Mouse (Mus musculus): ENCODE results near the gene Tuft1. TPM values are rescaled to one million over a fixed set of nuclear protein-coding genes. Genes with fewer than 3 reads are reported as not detected.
A peak's percentile ranks its signal among the peaks of the same experiment; 100 is the strongest.

Tuft1 gene
- total RNA-seq, 2 experiments from 2014 or later = 2.0 to 2.2 TPM

DNA sequence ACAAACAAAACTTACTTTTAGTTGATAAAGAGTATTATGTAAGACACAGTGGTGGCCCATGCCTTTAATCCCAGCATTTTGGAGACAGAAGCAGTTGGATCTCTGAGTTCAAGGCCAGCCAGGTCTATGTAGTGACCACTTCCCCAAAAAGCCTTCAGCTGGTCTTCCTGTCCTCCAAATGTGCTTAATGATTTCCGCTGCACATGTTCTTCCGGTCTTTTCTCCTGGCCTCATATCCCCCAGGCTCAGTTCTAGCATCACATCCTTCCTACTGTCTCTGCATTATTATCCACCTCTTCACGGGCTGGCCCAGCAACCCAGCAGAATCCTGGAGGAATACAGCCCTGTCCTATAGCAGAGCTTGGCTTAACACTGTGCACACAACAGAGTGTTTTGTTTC lies 49.1 kb downstream of the Tuft1 start:
- no peak for DNase-seq (ENCODE audit: extremely low spot score in 1 of 2, low spot score in 1 of 2)

DNA sequence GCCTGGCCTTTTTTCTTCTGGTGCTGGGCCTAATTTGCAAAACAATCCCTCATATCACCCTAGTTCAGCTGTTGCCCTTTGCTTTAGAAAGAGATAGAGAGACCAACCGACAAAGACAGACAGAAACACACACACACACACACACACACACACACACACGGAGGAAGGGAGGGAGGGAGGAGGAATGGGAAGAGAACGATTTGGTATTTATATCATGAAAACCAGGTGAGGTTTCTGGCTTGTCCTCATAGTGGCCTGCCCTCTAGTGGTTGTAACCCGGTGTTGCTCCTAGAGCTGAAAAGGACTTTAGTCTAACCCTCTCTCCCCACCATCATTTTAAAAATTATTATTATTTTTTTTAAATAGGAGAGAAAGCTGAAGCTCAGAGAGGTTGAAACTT lies 56.7 kb downstream of the Tuft1 start:
- peak in 1 of 2 experiments; percentile 62 for DNase-seq (ENCODE audit: extremely low spot score in 1 of 2, low spot score in 1 of 2)

- DNase-seq (ENCODE audit: extremely low spot score in 1 of 2, low spot score in 1 of 2) = no peak
Observed at GRCm38 (mm10) chr3:94597224-94597779, 61.4 kb downstream of the Tuft1 start.

DNA sequence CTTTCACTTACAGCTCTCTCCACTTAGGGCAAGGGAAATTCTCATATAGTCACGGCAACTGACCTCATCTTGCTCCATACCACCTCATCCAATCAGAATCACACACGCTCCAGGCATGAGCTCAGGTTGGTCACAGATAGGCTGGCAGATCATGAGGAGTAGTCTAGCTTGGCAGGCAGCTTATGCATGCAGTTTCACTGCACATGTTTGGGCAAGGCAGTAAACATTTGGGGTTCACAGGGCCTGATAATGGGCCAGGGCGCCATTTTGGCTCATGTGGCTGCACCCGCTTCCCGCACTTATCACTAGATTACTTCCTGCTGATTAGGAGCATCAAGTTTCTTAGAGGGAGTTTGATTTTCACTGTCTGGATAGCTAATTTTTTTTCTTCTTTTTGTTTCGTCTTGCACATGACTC lies 62.8 kb downstream of the Tuft1 start:
- DNase-seq (ENCODE audit: extremely low spot score in 1 of 2, low spot score in 1 of 2) = no peak

- DNase-seq (ENCODE audit: extremely low spot score in 1 of 2, low spot score in 1 of 2) = no peak
Observed at GRCm38 (mm10) chr3:94591066-94591465, 67.6 kb downstream of the Tuft1 start.

- no peak for DNase-seq (ENCODE audit: extremely low spot score in 1 of 2, low spot score in 1 of 2)
Observed at GRCm38 (mm10) chr3:94587962-94588361, 70.7 kb downstream of the Tuft1 start.

GRCm38 (mm10) chr3:94582944-94583343 lies 75.7 kb downstream of the Tuft1 start:
- no peak for DNase-seq (ENCODE audit: extremely low spot score in 1 of 2, low spot score in 1 of 2)

DNA sequence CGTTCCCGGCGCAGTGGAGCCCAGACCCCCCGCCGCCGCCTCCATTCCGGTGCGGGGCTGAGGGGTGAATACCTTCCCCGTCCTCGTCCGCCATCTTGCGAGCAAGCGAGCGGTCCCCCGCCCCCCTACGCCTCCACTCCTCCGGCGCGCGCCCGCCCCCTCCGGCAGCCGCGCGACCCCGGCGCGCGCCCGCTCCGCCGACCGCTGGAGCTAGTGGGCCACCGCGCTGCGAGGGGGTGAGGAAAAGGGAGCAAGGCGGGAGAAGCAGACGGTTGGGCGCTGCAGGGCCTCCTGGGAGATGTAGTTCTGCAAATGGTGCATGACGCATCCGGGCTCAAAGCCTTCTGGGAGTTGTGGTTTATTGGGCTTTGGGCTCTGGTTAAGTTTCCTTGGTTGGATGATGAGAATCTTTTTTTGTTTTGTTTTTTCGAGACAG lies 76.2 kb downstream of the Tuft1 start, which contains the start of gene Snx27:
Gene Snx27, minus strand, starts transcription at position 261 of the 436 bp plus-strand sequence.
- peak; percentile 75 to 89 for DNase-seq (ENCODE audit: extremely low spot score in 1 of 2, low spot score in 1 of 2)

- DNase-seq (ENCODE audit: extremely low spot score in 1 of 2, low spot score in 1 of 2) = no peak
Observed at GRCm38 (mm10) chr3:94581793-94582455, 76.7 kb downstream of the Tuft1 start.

- peak; percentile 11 to 12 for DNase-seq (ENCODE audit: extremely low spot score in 1 of 2, low spot score in 1 of 2)
Observed at GRCm38 (mm10) chr3:94581138-94581780, 77.4 kb downstream of the Tuft1 start.

DNA sequence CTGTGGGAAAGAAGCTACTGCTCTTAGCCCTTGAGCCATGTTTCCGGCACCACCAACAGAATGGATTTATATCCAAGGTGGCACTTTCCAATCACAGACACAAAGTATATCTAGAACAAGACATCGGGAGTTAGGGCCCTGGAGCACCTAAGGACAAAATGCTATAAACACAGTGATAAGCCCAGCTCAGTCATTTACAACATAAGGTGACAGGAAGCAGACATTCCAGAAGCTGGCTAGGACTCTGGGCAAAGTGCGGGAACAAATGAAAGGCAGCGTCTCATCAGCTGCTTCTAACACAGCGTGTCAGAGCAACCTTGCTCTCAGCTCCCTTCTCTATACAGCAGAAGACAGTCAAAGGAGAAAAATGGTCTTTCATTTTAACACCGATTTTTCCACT lies 84.2 kb downstream of the Tuft1 start:
- no peak for DNase-seq (ENCODE audit: extremely low spot score in 1 of 2, low spot score in 1 of 2)

- no peak for DNase-seq (ENCODE audit: extremely low spot score in 1 of 2, low spot score in 1 of 2)
Observed at GRCm38 (mm10) chr3:94567242-94567641, 91.4 kb downstream of the Tuft1 start.

DNA sequence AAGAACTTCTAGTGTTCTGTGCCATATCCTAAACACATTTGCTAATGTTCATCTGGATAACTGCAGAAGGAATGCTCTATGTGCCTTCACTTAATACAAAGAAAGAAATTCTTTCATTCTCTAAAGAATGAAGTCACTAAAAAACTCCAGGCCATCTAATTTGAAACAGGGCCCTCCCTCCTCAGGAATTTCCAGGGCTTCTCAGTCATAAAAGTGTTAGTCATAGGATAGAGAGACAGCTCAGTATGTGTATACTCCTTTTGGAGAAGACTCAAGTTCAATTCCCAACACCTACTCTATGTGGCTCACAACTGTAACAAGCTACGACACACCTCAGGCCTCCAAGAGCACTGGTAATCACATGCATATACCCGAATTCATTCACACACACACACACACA lies 93.1 kb downstream of the Tuft1 start:
- no peak for DNase-seq (ENCODE audit: extremely low spot score in 1 of 2, low spot score in 1 of 2)

GRCm38 (mm10) chr3:94565127-94565526 lies 93.5 kb downstream of the Tuft1 start:
- DNase-seq (ENCODE audit: extremely low spot score in 1 of 2, low spot score in 1 of 2) = no peak

GRCm38 (mm10) chr3:94564356-94565010 lies 94.2 kb downstream of the Tuft1 start:
- no peak for DNase-seq (ENCODE audit: extremely low spot score in 1 of 2, low spot score in 1 of 2)

- DNase-seq (ENCODE audit: extremely low spot score in 1 of 2, low spot score in 1 of 2) = no peak
Observed at GRCm38 (mm10) chr3:94563163-94563562, 95.5 kb downstream of the Tuft1 start.

Other genes starting within 250 kb of the Tuft1 start
- 10 to 100 TPM; 44.1 TPM for gene Tdrkh, start 245.6 kb downstream of the Tuft1 start, total RNA-seq (2021)
- gene Mrpl9, start 215.6 kb downstream of the Tuft1 start, total RNA-seq (2021) = 10 to 100 TPM; 42.1 to 46.8 TPM
- not detected for gene Oaz3, start 215.0 kb downstream of the Tuft1 start, total RNA-seq (2021)
- 100 to 1,000 TPM; 165 to 198 TPM for gene Celf3, start 180.6 kb downstream of the Tuft1 start, total RNA-seq (2021)
- 1 to 10 TPM; 5.8 to 6.9 TPM for gene Riiad1, start 178.5 kb downstream of the Tuft1 start, total RNA-seq (2021)
- 100 to 1,000 TPM in 1 of 2 experiments, 10 to 100 TPM in 1; 96.6 to 103 TPM for gene Snx27, start 76.2 kb downstream of the Tuft1 start, total RNA-seq (2021)
- not detected for gene Gm10972, start 15.8 kb downstream of the Tuft1 start, total RNA-seq (2021)
- gene Selenbp2, start 34.7 kb upstream of the Tuft1 start, total RNA-seq (2021) = 1 to 10 TPM in 1 of 2 experiments, not detected in 1; 1.0 TPM
- gene Cgn, start 127.6 kb upstream of the Tuft1 start, total RNA-seq (2021) = 1 to 10 TPM; 3.1 to 3.2 TPM
- 10 to 100 TPM; 47.6 to 57.9 TPM for gene Pogz, start 178.7 kb upstream of the Tuft1 start, total RNA-seq (2021)
- gene Psmb4, start 228.1 kb upstream of the Tuft1 start, total RNA-seq (2021) = 100 to 1,000 TPM; 253 to 304 TPM